Mouse (Mus musculus): ENCODE data around the gene Dock10. TPM values are rescaled to one million over a fixed set of nuclear protein-coding genes. Genes with fewer than 3 reads are reported as not detected.

Dock10 gene
- polyA plus RNA-seq, 1 experiment from 2014 or later = 2.8 TPM

DNA sequence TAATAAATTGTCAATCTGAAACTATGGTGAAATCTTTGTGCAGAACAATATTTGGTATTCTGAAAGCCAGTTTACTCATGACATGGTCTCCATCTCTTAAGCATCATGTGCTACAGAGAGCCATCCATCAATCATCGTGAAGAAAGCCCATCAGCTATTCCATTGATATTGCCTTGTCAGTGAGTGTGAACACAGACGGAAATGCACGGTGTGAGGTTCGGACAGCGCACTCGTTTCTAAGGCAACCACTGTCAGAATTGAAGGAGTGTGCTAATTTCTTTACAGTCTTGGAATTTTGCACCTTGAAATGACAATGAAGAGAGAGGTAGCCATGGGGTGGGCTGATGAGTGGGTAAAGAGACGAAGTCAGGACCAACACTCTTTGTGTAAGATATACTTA is 259.1 kb downstream of the Dock10 start:
- Histone ChIP-seq H3K9me3 (ENCODE audit: control insufficient read depth, low read length) (no peaks in the 10 kb centered on the region), H3K4me1 (replicated peaks; ENCODE audit: control insufficient read depth, insufficient read depth) (no peaks in the 10 kb centered on the region), H3K27ac (replicated peaks) (no peak overlapping the region), H3K4me2 (replicated peaks; ENCODE audit: low read depth) (no peak overlapping the region), H3K9ac (ENCODE audit: low read length) (no peak overlapping the region), H3K36me3 (ENCODE audit: control insufficient read depth, insufficient read depth, low read length) (no peaks in the 10 kb centered on the region), H3K27me3 (ENCODE audit: control insufficient read depth, insufficient read depth, low read length) (no peaks in the 10 kb centered on the region), H3K4me3 (ENCODE audit: low read depth, low read length) (no peak overlapping the region)
- ATAC-seq (ENCODE audit: low FRiP score, low TSS enrichment) (no peak), DNase-seq (ENCODE audit: low spot score) (no peak)
- 84% methylated on average over 7 of the region's 7 CpGs for WGBS
- no peak for TF ChIP-seq CTCF (IDR thresholded peaks at IDR 0.05; ENCODE audit: low read depth)

DNA sequence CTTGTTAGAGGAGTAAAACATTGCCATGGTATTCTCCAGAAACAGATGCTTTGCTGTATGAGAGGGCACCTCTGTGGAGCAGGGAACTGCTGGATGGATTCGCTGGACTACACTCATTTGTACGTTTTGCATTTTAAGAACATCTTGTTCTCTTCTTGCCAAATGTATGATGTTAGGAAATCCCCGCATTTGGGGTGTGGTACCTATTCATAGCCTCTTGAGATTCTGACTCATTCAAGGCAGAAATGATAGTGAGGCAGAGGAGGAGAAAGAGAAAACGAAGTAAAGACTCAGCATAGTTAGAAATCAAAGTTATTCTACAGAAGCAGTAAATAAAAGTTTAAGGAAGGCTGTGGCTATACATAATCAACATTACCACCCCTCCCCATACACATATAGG is 262.0 kb downstream of the Dock10 start:
- H3K4me3 ChIP-seq (ENCODE audit: low read depth, low read length) = no peak overlapping the region
- no peak overlapping the region for H3K4me2 ChIP-seq (replicated peaks; ENCODE audit: low read depth)
- TF ChIP-seq CTCF (IDR thresholded peaks at IDR 0.05; ENCODE audit: low read depth) (no peak), EP300 (optimal IDR thresholded peaks at IDR 0.05) (no peak)
- DNase-seq (ENCODE audit: low spot score) = no peak
- no peak overlapping the region for H3K27ac ChIP-seq (replicated peaks)
- H3K36me3 ChIP-seq (ENCODE audit: control insufficient read depth, insufficient read depth, low read length) = no peaks in the 10 kb centered on the region
- H3K9ac ChIP-seq (ENCODE audit: low read length) = no peak overlapping the region
- no peak for ATAC-seq (ENCODE audit: low FRiP score, low TSS enrichment)
- 60% methylated on average over 4 of the region's 4 CpGs for WGBS
- no peaks in the 10 kb centered on the region for H3K9me3 ChIP-seq (ENCODE audit: control insufficient read depth, low read length)
- no peaks in the 10 kb centered on the region for H3K4me1 ChIP-seq (replicated peaks; ENCODE audit: control insufficient read depth, insufficient read depth)
- no peaks in the 10 kb centered on the region for H3K27me3 ChIP-seq (ENCODE audit: control insufficient read depth, insufficient read depth, low read length)

DNA sequence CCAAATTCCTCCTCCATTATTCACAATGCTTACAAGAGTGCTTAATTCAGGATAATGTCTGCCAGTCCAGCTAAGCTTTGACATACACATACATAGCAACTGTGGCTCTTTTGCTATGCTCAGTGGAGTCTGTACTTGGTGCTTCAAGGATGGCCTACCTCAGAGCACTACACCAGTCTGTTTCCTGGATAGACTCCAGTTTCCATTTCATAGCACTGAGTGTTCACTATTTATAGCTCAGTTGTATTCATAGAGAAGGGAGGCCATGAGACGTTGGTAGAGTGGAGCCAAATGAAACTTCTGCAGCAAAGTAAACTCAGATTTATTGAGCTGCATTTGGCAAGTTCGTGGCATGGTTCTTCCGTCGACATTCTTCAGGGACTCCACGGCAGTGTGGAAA is 274.9 kb downstream of the Dock10 start:
- H3K9me3 ChIP-seq (ENCODE audit: control insufficient read depth, low read length) = no peaks in the 10 kb centered on the region
- H3K27me3 ChIP-seq (ENCODE audit: control insufficient read depth, insufficient read depth, low read length) = no peaks in the 10 kb centered on the region
- ATAC-seq (ENCODE audit: low FRiP score, low TSS enrichment) = no peak
- TF ChIP-seq CTCF (IDR thresholded peaks at IDR 0.05; ENCODE audit: low read depth) (no peak), EP300 (optimal IDR thresholded peaks at IDR 0.05) (no peak)
- H3K4me2 ChIP-seq (replicated peaks; ENCODE audit: low read depth) = no peak overlapping the region
- no peak overlapping the region for H3K27ac ChIP-seq (replicated peaks)
- no peak overlapping the region for H3K4me3 ChIP-seq (ENCODE audit: low read depth, low read length)
- no peaks in the 10 kb centered on the region for H3K36me3 ChIP-seq (ENCODE audit: control insufficient read depth, insufficient read depth, low read length)
- no peaks in the 10 kb centered on the region for H3K4me1 ChIP-seq (replicated peaks; ENCODE audit: control insufficient read depth, insufficient read depth)
- DNase-seq (ENCODE audit: low spot score) = no peak
- WGBS = 62% methylated on average over 5 of the region's 5 CpGs
- H3K9ac ChIP-seq (ENCODE audit: low read length) = no peak overlapping the region

DNA sequence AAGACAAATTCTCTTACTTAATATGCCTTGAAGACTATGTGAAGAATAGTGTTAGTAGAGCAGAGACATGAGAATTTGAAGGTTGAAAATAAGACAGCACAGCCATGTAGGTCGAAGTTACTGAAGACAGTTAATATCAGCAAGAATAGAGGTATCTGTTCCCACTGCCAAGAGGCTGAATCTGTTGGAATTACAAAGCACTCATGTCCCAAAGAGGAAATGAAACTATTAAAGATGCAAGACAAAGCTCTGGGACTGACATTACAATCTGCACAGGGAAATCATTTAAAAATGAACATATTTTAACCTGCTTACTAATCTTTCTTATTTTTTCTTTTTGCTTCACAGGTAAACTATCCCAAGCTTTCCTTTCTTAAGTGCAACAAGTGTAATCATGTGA is 283.4 kb downstream of the Dock10 start:
- Histone ChIP-seq H3K4me3 (ENCODE audit: low read depth, low read length) (no peak overlapping the region), H3K4me1 (replicated peaks; ENCODE audit: control insufficient read depth, insufficient read depth) (no peaks in the 10 kb centered on the region), H3K27me3 (ENCODE audit: control insufficient read depth, insufficient read depth, low read length) (no peaks in the 10 kb centered on the region), H3K9ac (ENCODE audit: low read length) (no peak overlapping the region), H3K27ac (replicated peaks) (no peak overlapping the region), H3K9me3 (ENCODE audit: control insufficient read depth, low read length) (no peaks in the 10 kb centered on the region), H3K36me3 (ENCODE audit: control insufficient read depth, insufficient read depth, low read length) (no peaks in the 10 kb centered on the region), H3K4me2 (replicated peaks; ENCODE audit: low read depth) (no peak overlapping the region)
- no peak for TF ChIP-seq CTCF (IDR thresholded peaks at IDR 0.05; ENCODE audit: low read depth)
- no peak for TF ChIP-seq EP300 (optimal IDR thresholded peaks at IDR 0.05)
- ATAC-seq (ENCODE audit: low FRiP score, low TSS enrichment) = no peak
- 70% methylated on average over 1 of the region's 1 CpGs for WGBS
- DNase-seq (ENCODE audit: low spot score) = no peak

DNA sequence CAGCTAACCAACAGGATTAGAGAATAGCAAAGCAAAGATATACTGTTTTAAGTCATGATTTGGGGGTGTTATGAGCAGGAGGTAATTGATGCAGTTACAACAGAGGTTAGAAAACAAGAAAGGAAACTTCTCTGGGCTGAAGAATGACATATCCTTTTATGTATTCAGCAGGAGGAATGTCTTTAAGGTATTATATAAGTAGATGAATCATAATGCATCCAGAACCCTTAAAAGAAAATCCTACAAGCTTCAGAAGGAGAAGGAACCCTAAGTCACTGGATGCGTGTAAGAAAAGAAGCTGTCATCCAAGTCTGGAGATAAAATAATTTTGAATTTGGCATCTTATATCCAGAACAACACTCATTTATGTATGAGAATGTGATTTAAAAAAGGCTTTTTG is 285.9 kb downstream of the Dock10 start:
- WGBS = 90% methylated on average over 1 of the region's 1 CpGs
- TF ChIP-seq EP300 (optimal IDR thresholded peaks at IDR 0.05) (no peak), CTCF (IDR thresholded peaks at IDR 0.05; ENCODE audit: low read depth) (no peak)
- ATAC-seq (ENCODE audit: low FRiP score, low TSS enrichment) (no peak), DNase-seq (ENCODE audit: low spot score) (no peak)
- Histone ChIP-seq H3K27ac (replicated peaks) (no peak overlapping the region), H3K4me2 (replicated peaks; ENCODE audit: low read depth) (no peak overlapping the region), H3K9me3 (ENCODE audit: control insufficient read depth, low read length) (no peaks in the 10 kb centered on the region), H3K4me3 (ENCODE audit: low read depth, low read length) (no peak overlapping the region), H3K36me3 (ENCODE audit: control insufficient read depth, insufficient read depth, low read length) (no peaks in the 10 kb centered on the region), H3K27me3 (ENCODE audit: control insufficient read depth, insufficient read depth, low read length) (no peaks in the 10 kb centered on the region), H3K9ac (ENCODE audit: low read length) (no peak overlapping the region), H3K4me1 (replicated peaks; ENCODE audit: control insufficient read depth, insufficient read depth) (no peaks in the 10 kb centered on the region)

DNA sequence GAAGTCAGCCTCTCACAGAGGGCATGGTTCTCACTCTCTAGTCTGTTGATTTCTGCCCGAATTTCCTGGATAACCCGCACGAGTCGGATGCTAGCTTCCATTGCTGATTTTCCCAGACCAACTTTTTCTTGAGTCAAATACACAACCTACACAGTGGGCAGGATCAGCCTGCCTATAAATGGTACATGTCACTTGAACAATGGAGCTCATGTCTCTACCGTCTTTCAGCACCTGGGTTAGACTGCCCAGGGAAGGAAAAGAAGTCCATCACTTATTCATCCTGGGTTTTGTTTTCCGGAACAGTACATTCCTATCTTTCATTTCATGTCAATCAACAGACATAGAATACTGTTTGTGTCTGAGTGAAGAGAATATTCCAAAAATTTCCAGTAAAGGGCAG is 297.0 kb downstream of the Dock10 start, which contains the start of gene Gm45261:
TSS of gene Gm45261 (minus strand) at position 101 of the 400 bp plus-strand sequence.
- Histone ChIP-seq H3K27ac (replicated peaks) (no peak within 1 kb of the TSS), H3K36me3 (ENCODE audit: control insufficient read depth, insufficient read depth, low read length) (no peaks in the 10 kb centered on the region), H3K4me2 (replicated peaks; ENCODE audit: low read depth) (no peak within 1 kb of the TSS), H3K9ac (ENCODE audit: low read length) (no peak within 1 kb of the TSS), H3K4me1 (replicated peaks; ENCODE audit: control insufficient read depth, insufficient read depth) (no peaks in the 10 kb centered on the region), H3K9me3 (ENCODE audit: control insufficient read depth, low read length) (no peaks in the 10 kb centered on the region), H3K27me3 (ENCODE audit: control insufficient read depth, insufficient read depth, low read length) (no peaks in the 10 kb centered on the region), H3K4me3 (ENCODE audit: low read depth, low read length) (no peak within 1 kb of the TSS)
- TF ChIP-seq CTCF (IDR thresholded peaks at IDR 0.05; ENCODE audit: low read depth) = no peak
- no peak for TF ChIP-seq EP300 (optimal IDR thresholded peaks at IDR 0.05)
- ATAC-seq (ENCODE audit: low FRiP score, low TSS enrichment) = no peak
- DNase-seq (ENCODE audit: low spot score) = no peak
- 88% methylated on average over 6 of the region's 6 CpGs for WGBS

Measured in stomach, postnatal 0 days (tissue).